Mouse (Mus musculus): ENCODE measurements at regions not wholly inside any gene's neighbourhood (a gene's known extent, or its start where the extent isn't known, plus 50 kb on each side); places are given as distances from the start of the nearest gene placed in this dataset.
A peak's percentile ranks its signal among the peaks of the same experiment; 100 is the strongest.

DNA sequence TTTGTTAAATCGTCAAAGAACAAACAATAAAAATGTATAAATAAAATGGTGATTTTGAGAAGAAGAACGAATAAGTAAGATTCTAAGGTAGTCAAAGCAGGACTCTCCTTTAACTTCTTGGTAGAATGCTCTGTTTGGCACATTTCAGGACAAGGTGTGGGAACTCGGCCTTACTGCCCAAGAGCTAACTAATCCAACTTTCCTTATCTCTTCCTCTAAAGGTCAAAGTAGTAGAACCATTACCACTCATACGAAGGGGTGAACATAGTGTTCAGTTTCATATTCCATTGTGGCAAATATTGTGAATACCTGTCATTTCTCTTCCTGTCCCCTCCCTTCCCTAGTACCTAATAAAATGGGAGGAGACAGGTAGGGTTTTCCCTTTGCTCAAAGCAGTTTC is 313.6 kb upstream of the N6amt1 start:
- no peaks in the 10 kb centered on the region for H3K27me3 ChIP-seq (ENCODE audit: control insufficient read depth, insufficient read depth, low read length)
- H3K4me2 ChIP-seq (ENCODE audit: low read length): no peak overlapping the region
- no peak overlapping the region for H3K4me3 ChIP-seq (replicated peaks; ENCODE audit: low read depth, low read length)
- H3K9me3 ChIP-seq (ENCODE audit: control insufficient read depth, low read length): no peaks in the 10 kb centered on the region
- H3K27ac ChIP-seq (replicated peaks; ENCODE audit: low read depth, low read length): no peak overlapping the region
- whole genome bisulfite sequencing: 90% methylated on average over 4 of the region's 4 CpGs
- H3K36me3 ChIP-seq (ENCODE audit: control insufficient read depth, insufficient read depth, low read length): no peaks in the 10 kb centered on the region
- no peaks in the 10 kb centered on the region for H3K4me1 ChIP-seq (ENCODE audit: control insufficient read depth, insufficient read depth, low read length)
- no peak for ATAC-seq (ENCODE audit: low FRiP score, low TSS enrichment)
- DNase-seq: no peak
- no peak overlapping the region for H3K9ac ChIP-seq (replicated peaks; ENCODE audit: low read length)

DNA sequence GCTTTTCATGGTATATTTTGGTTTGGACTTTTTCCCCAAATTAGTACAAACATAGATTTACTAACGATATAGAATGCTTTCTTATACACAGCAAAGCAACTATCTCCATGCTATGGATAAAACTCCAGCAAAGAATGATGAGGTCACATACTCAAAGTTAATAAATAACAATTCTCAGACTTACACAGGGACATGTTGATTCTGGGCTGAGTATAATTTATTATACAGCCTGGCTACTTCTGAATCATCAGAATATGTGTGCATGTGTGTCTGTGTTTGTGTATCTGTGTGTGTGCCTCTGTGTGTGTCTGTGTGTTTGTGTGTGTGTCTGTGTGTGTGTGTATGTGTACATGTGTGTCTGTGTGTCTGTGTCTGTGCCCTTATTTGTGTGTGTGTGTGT is 314.1 kb upstream of the N6amt1 start:
- no peak for DNase-seq
- Histone ChIP-seq H3K27ac (replicated peaks; ENCODE audit: low read depth, low read length) (no peak overlapping the region), H3K9ac (replicated peaks; ENCODE audit: low read length) (no peak overlapping the region), H3K9me3 (ENCODE audit: control insufficient read depth, low read length) (no peaks in the 10 kb centered on the region), H3K4me2 (ENCODE audit: low read length) (no peak overlapping the region), H3K27me3 (ENCODE audit: control insufficient read depth, insufficient read depth, low read length) (no peaks in the 10 kb centered on the region), H3K4me1 (ENCODE audit: control insufficient read depth, insufficient read depth, low read length) (no peaks in the 10 kb centered on the region), H3K36me3 (ENCODE audit: control insufficient read depth, insufficient read depth, low read length) (no peaks in the 10 kb centered on the region), H3K4me3 (replicated peaks; ENCODE audit: low read depth, low read length) (no peak overlapping the region)
- 93% methylated on average over 1 of the region's 1 CpGs for WGBS
- ATAC-seq (ENCODE audit: low FRiP score, low TSS enrichment): no peak

DNA sequence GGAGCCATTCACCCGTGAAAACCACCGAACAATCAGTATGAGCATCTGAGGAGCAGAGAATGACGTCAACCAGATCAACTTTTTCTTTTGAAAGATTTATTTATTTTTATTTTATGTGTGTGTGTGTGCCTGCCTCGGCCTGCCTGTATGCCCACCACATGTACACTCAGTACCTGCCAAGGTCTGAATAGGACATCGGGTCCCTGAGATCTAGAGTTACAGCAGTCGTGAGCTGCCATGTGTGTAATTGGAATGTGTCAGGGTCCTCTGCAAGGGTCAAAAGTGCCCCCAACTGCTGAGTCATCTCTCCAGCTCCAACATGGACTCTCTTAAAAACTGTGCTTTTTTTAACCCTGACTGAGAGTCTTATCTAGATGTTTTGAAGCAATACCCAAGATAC is 316.9 kb upstream of the N6amt1 start:
- no peak for ATAC-seq (ENCODE audit: low FRiP score, low TSS enrichment)
- Histone ChIP-seq H3K4me3 (replicated peaks; ENCODE audit: low read depth, low read length) (no peak overlapping the region), H3K36me3 (ENCODE audit: control insufficient read depth, insufficient read depth, low read length) (no peaks in the 10 kb centered on the region), H3K9me3 (ENCODE audit: control insufficient read depth, low read length) (no peaks in the 10 kb centered on the region), H3K9ac (replicated peaks; ENCODE audit: low read length) (no peak overlapping the region), H3K27me3 (ENCODE audit: control insufficient read depth, insufficient read depth, low read length) (no peaks in the 10 kb centered on the region), H3K4me1 (ENCODE audit: control insufficient read depth, insufficient read depth, low read length) (no peaks in the 10 kb centered on the region), H3K27ac (replicated peaks; ENCODE audit: low read depth, low read length) (no peak overlapping the region), H3K4me2 (ENCODE audit: low read length) (no peak overlapping the region)
- DNase-seq: no peak
- WGBS: 85% methylated on average over 6 of the region's 6 CpGs

DNA sequence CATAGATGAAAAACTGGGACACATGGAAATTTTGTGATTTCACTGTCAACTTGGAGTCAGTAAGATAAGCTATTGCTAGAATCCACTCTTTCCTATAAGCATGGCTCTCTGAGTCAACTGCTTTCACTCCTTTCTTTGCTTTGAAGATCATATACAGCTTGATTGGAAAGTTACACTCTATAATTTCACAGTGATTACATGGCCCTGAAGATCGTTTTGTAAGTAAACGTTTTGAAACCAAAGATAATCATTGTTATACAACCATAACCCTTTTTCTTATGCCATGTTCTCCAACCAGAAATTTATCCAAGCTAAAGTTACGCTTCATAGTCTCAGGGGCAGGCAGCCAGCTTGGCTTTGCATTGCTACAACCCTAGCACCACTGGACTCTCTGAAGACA is 322.1 kb upstream of the N6amt1 start:
- no peak overlapping the region for H3K4me3 ChIP-seq (replicated peaks; ENCODE audit: low read depth, low read length)
- no peak for ATAC-seq (ENCODE audit: low FRiP score, low TSS enrichment)
- no peaks in the 10 kb centered on the region for H3K4me1 ChIP-seq (ENCODE audit: control insufficient read depth, insufficient read depth, low read length)
- H3K9me3 ChIP-seq (ENCODE audit: control insufficient read depth, low read length): no peaks in the 10 kb centered on the region
- no peaks in the 10 kb centered on the region for H3K36me3 ChIP-seq (ENCODE audit: control insufficient read depth, insufficient read depth, low read length)
- H3K27ac ChIP-seq (replicated peaks; ENCODE audit: low read depth, low read length): no peak overlapping the region
- H3K27me3 ChIP-seq (ENCODE audit: control insufficient read depth, insufficient read depth, low read length): no peaks in the 10 kb centered on the region
- no peak overlapping the region for H3K4me2 ChIP-seq (ENCODE audit: low read length)
- WGBS: 88% methylated on average over 3 of the region's 3 CpGs
- no peak for DNase-seq
- no peak overlapping the region for H3K9ac ChIP-seq (replicated peaks; ENCODE audit: low read length)

DNA sequence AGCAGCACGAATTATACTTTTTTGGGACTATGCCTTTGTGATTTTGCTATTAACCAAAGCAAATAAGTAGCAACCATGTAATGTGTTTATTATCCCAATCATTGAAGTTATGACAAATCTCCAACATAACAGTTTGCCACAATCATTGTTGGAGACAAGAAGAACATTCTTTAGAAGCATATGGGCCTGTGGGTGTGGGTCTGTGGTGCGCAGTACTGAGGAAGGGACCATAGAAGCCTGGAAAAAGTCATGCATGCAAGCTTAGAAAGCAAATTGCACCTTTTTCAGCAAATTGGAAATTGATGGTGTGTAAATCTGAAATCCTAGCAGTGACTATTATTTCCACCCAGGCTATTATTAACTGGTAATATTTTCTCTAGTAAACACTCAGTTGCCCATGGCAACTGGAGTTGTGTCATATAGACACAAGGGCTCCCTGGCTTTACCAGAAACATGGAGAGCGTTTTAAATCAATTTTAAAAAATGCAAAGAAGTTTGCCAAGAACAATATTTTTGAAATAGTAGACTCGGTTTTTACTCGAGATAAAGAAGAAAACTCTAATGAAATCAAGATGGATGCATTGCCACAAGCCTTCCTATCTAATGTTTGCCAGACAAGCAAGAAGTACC is 325.4 kb upstream of the N6amt1 start:
- Histone ChIP-seq H3K9me3 (ENCODE audit: control insufficient read depth, low read length) (no peaks in the 10 kb centered on the region), H3K36me3 (ENCODE audit: control insufficient read depth, insufficient read depth, low read length) (no peaks in the 10 kb centered on the region), H3K4me2 (ENCODE audit: low read length) (no peak overlapping the region), H3K4me3 (replicated peaks; ENCODE audit: low read depth, low read length) (no peak overlapping the region), H3K27me3 (ENCODE audit: control insufficient read depth, insufficient read depth, low read length) (no peaks in the 10 kb centered on the region), H3K9ac (replicated peaks; ENCODE audit: low read length) (no peak overlapping the region), H3K4me1 (ENCODE audit: control insufficient read depth, insufficient read depth, low read length) (no peaks in the 10 kb centered on the region), H3K27ac (replicated peaks; ENCODE audit: low read depth, low read length) (no peak overlapping the region)
- 91% methylated on average over 5 of the region's 5 CpGs for WGBS
- DNase-seq: no peak
- no peak for ATAC-seq (ENCODE audit: low FRiP score, low TSS enrichment)

DNA sequence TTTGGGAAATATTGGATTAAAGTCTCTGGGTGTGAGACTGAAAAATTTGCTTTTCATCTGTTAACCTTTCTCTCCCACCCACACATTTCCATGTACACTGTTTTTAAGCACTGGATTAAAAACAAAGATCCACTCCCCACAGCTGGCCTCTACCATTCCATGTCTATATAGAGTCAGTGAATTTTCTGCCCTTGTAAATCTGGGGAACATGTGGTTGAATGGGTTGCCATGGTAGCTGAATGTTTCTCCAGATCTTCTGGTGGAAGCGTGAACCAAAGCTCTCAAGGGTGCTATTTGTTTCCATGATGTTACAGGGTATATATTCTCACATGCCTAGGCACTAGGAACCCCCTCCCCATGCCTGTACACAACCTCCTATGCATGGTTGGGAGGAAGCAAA is 326.4 kb upstream of the N6amt1 start:
- no peak overlapping the region for H3K4me2 ChIP-seq (ENCODE audit: low read length)
- ATAC-seq (ENCODE audit: low FRiP score, low TSS enrichment): no peak
- DNase-seq: no peak
- no peaks in the 10 kb centered on the region for H3K4me1 ChIP-seq (ENCODE audit: control insufficient read depth, insufficient read depth, low read length)
- H3K9me3 ChIP-seq (ENCODE audit: control insufficient read depth, low read length): no peaks in the 10 kb centered on the region
- H3K27ac ChIP-seq (replicated peaks; ENCODE audit: low read depth, low read length): no peak overlapping the region
- H3K27me3 ChIP-seq (ENCODE audit: control insufficient read depth, insufficient read depth, low read length): no peaks in the 10 kb centered on the region
- no peak overlapping the region for H3K4me3 ChIP-seq (replicated peaks; ENCODE audit: low read depth, low read length)
- H3K9ac ChIP-seq (replicated peaks; ENCODE audit: low read length): no peak overlapping the region
- WGBS: 77% methylated on average over 1 of the region's 1 CpGs
- H3K36me3 ChIP-seq (ENCODE audit: control insufficient read depth, insufficient read depth, low read length): no peaks in the 10 kb centered on the region

DNA sequence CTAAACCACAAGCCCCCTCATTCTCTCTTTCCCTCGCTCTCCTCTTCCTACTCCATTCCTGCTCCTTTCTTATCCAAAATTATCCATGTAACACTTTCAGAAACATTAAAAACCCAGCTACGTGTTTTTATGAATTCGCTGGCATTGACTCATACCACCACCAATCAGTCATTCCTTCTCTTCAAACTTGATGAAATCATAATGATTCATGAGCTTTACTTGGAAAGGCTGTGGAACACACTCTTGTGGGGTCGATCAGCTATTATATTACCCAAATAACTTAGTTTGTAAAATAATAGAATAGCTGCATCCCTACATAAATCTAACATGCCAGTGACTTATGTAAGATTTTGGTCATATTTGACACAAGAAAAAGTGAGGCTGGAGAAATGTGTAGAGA is 331.9 kb upstream of the N6amt1 start:
- no peak for DNase-seq
- Histone ChIP-seq H3K9me3 (ENCODE audit: control insufficient read depth, low read length) (no peaks in the 10 kb centered on the region), H3K36me3 (ENCODE audit: control insufficient read depth, insufficient read depth, low read length) (no peaks in the 10 kb centered on the region), H3K4me2 (ENCODE audit: low read length) (no peak overlapping the region), H3K4me1 (ENCODE audit: control insufficient read depth, insufficient read depth, low read length) (no peaks in the 10 kb centered on the region), H3K27ac (replicated peaks; ENCODE audit: low read depth, low read length) (no peak overlapping the region), H3K4me3 (replicated peaks; ENCODE audit: low read depth, low read length) (no peak overlapping the region), H3K27me3 (ENCODE audit: control insufficient read depth, insufficient read depth, low read length) (no peaks in the 10 kb centered on the region), H3K9ac (replicated peaks; ENCODE audit: low read length) (no peak overlapping the region)
- ATAC-seq (ENCODE audit: low FRiP score, low TSS enrichment): no peak
- 91% methylated on average over 4 of the region's 4 CpGs for WGBS

DNA sequence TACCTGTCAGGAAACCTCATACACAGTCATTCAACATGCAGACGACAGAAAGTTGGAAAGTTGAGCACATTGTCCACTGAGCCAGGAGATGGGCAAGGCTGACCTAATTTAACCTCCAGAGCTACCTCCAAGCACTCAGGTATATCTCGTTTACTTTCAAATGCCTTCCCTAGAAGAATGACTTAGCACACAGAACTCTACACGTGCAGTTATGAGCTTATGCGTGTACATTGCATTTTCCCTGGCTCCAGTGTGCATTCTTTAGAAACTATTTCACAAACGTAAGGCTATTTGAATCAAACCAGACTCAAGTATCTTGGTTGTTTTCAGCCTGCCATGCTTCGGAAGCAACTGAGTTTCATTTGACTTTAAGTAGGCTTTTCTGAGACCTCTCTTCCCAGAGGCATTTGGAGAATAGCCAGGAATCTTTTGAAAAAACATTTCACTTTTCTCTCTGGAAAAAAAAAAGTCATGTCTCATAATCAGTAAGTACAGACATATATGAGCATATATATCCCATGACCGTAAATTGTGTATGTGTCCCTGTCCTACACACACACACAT is 336.8 kb upstream of the N6amt1 start:
- WGBS: 94% methylated on average over 7 of the region's 7 CpGs
- no peak for DNase-seq

DNA sequence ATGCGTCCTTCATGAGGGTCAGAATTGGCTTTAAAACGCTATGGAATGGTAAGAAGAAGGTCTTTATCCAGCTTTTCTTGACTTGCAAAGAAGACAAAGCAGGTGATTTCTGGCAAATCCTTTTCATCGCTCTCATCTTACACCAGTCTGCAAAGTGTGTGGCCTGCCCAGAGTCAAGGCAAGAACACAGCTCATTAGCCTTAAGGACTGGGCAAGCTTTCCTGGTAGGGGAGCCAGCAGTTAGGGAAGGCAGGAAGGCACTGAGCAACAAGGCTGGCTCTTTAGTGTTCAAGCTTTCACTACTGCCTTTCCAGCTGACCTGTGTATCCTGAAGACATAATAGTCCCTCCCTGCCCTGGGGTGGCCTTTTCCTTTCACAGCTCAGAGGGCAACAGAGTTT is 352.4 kb upstream of the N6amt1 start:
- H3K36me3 ChIP-seq (ENCODE audit: control insufficient read depth, insufficient read depth, low read length): no peaks in the 10 kb centered on the region
- H3K4me3 ChIP-seq (replicated peaks; ENCODE audit: low read depth, low read length): no peak overlapping the region
- H3K4me1 ChIP-seq (ENCODE audit: control insufficient read depth, insufficient read depth, low read length): peaks cover 9% of the 10 kb centered on the region; the same call in 1 of the 2 replicates
- H3K9me3 ChIP-seq (ENCODE audit: control insufficient read depth, low read length): no peaks in the 10 kb centered on the region
- H3K4me2 ChIP-seq (ENCODE audit: low read length): no peak overlapping the region
- peak overlapping the region; percentile 41 for H3K27ac ChIP-seq (replicated peaks; ENCODE audit: low read depth, low read length)
- WGBS: 25% methylated on average over 3 of the region's 3 CpGs
- DNase-seq (no peak), ATAC-seq (ENCODE audit: low FRiP score, low TSS enrichment) (peak; percentile 44; the same call in 1 of the 2 replicates)
- no peak overlapping the region for H3K9ac ChIP-seq (replicated peaks; ENCODE audit: low read length)
- H3K27me3 ChIP-seq (ENCODE audit: control insufficient read depth, insufficient read depth, low read length): no peaks in the 10 kb centered on the region

More for the DNA sequence above, 336.8 kb upstream of the N6amt1 start:
- Histone ChIP-seq H3K27me3 (ENCODE audit: control insufficient read depth, insufficient read depth, low read length) (no peaks in the 10 kb centered on the region), H3K27ac (replicated peaks; ENCODE audit: low read depth, low read length) (no peak overlapping the region), H3K36me3 (ENCODE audit: control insufficient read depth, insufficient read depth, low read length) (no peaks in the 10 kb centered on the region), H3K9me3 (ENCODE audit: control insufficient read depth, low read length) (no peaks in the 10 kb centered on the region), H3K4me3 (replicated peaks; ENCODE audit: low read depth, low read length) (no peak overlapping the region), H3K4me2 (ENCODE audit: low read length) (no peak overlapping the region), H3K4me1 (ENCODE audit: control insufficient read depth, insufficient read depth, low read length) (no peaks in the 10 kb centered on the region), H3K9ac (replicated peaks; ENCODE audit: low read length) (no peak overlapping the region)
- ATAC-seq (ENCODE audit: low FRiP score, low TSS enrichment): no peak
